Mouse (Mus musculus) E14TG2a.4 (cell line): ENCODE results near the gene Sergef.

Experiments used
- CTCF ChIP-seq: conservative IDR thresholded peaks from 2 replicates; pipeline ENCODE4 v1.5.1; 2014; ENCODE audit warnings: low read length
- POU5F1 ChIP-seq: IDR thresholded peaks from 2 replicates; pipeline ENCODE4 v1.6.1; 2014; ENCODE audit warnings: low read length, borderline replicate concordance

- no peak for TF ChIP-seq CTCF
- TF ChIP-seq POU5F1, result no peak
These were observed 126.0 kb downstream of the Sergef start for GRCm38 (mm10) chr7:46513562-46513961.
